Mouse (Mus musculus): Measurements from ENCODE around the gene Vmp1. TPM values are rescaled to one million over a fixed set of nuclear protein-coding genes. Genes with fewer than 3 reads are reported as not detected.
A peak's percentile ranks its signal among the peaks of the same experiment; 100 is the strongest.

The Vmp1 gene
- polyA plus RNA-seq, 1 experiment, result not detected

GRCm38 (mm10) chr11:86600209-86600557 is 83.5 kb downstream of the Vmp1 start:
- 90% methylated on average over 7 of the region's 7 CpGs for WGBS
- TF ChIP-seq POLR2A (IDR thresholded peaks at IDR 0.05; ENCODE audit: insufficient read depth, low read depth, low read length), result no peak
- TF ChIP-seq CTCF (IDR thresholded peaks at IDR 0.05; ENCODE audit: insufficient read depth, low read depth, low read length), result no peak
- Histone ChIP-seq H3K27ac (ENCODE audit: insufficient read depth, low read depth, low read length) (no peak overlapping the region), H3K4me1 (ENCODE audit: control insufficient read depth, insufficient read depth, low read length) (no peaks in the 10 kb centered on the region), H3K4me3 (ENCODE audit: insufficient read depth, low read depth, low read length) (no peak overlapping the region)

- TF ChIP-seq CTCF (IDR thresholded peaks at IDR 0.05; ENCODE audit: insufficient read depth, low read depth, low read length), result no peak
- no peak for TF ChIP-seq POLR2A (IDR thresholded peaks at IDR 0.05; ENCODE audit: insufficient read depth, low read depth, low read length)
- no peak overlapping the region for H3K4me3 ChIP-seq (ENCODE audit: insufficient read depth, low read depth, low read length)
- 79% methylated on average over 4 of the region's 4 CpGs for WGBS
- no peaks in the 10 kb centered on the region for H3K4me1 ChIP-seq (ENCODE audit: control insufficient read depth, insufficient read depth, low read length)
- H3K27ac ChIP-seq (ENCODE audit: insufficient read depth, low read depth, low read length), result no peak overlapping the region
These were observed 84.0 kb downstream of the Vmp1 start for GRCm38 (mm10) chr11:86599378-86600208.

GRCm38 (mm10) chr11:86598572-86598971 is 85.1 kb downstream of the Vmp1 start:
- TF ChIP-seq CTCF (IDR thresholded peaks at IDR 0.05; ENCODE audit: insufficient read depth, low read depth, low read length), result no peak
- TF ChIP-seq POLR2A (IDR thresholded peaks at IDR 0.05; ENCODE audit: insufficient read depth, low read depth, low read length), result no peak
- WGBS, result 79% methylated on average over 1 of the region's 1 CpGs
- H3K4me3 ChIP-seq (ENCODE audit: insufficient read depth, low read depth, low read length), result no peak overlapping the region

GRCm38 (mm10) chr11:86598154-86598553 is 85.5 kb downstream of the Vmp1 start:
- no peaks in the 10 kb centered on the region for H3K4me1 ChIP-seq (ENCODE audit: control insufficient read depth, insufficient read depth, low read length)
- TF ChIP-seq POLR2A (IDR thresholded peaks at IDR 0.05; ENCODE audit: insufficient read depth, low read depth, low read length) (no peak), CTCF (IDR thresholded peaks at IDR 0.05; ENCODE audit: insufficient read depth, low read depth, low read length) (no peak)
- 98% methylated on average over 5 of the region's 5 CpGs for WGBS
- no peak overlapping the region for H3K4me3 ChIP-seq (ENCODE audit: insufficient read depth, low read depth, low read length)
- no peak overlapping the region for H3K27ac ChIP-seq (ENCODE audit: insufficient read depth, low read depth, low read length)

More at GRCm38 (mm10) chr11:86598572-86598971, 85.1 kb downstream of the Vmp1 start:
- no peaks in the 10 kb centered on the region for H3K4me1 ChIP-seq (ENCODE audit: control insufficient read depth, insufficient read depth, low read length)
- H3K27ac ChIP-seq (ENCODE audit: insufficient read depth, low read depth, low read length), result no peak overlapping the region

- Histone ChIP-seq H3K4me1 (ENCODE audit: control insufficient read depth, insufficient read depth, low read length) (no peaks in the 10 kb centered on the region), H3K27ac (ENCODE audit: insufficient read depth, low read depth, low read length) (no peak overlapping the region), H3K4me3 (ENCODE audit: insufficient read depth, low read depth, low read length) (no peak overlapping the region)
- no peak for TF ChIP-seq POLR2A (IDR thresholded peaks at IDR 0.05; ENCODE audit: insufficient read depth, low read depth, low read length)
- TF ChIP-seq CTCF (IDR thresholded peaks at IDR 0.05; ENCODE audit: insufficient read depth, low read depth, low read length), result no peak
- WGBS, result 93% methylated on average over 3 of the region's 3 CpGs
These were observed 86.7 kb downstream of the Vmp1 start for GRCm38 (mm10) chr11:86596976-86597375.

GRCm38 (mm10) chr11:86596187-86596960 is 87.3 kb downstream of the Vmp1 start:
- 76% methylated on average over 7 of the region's 7 CpGs for WGBS
- no peak overlapping the region for H3K4me3 ChIP-seq (ENCODE audit: insufficient read depth, low read depth, low read length)
- TF ChIP-seq POLR2A (IDR thresholded peaks at IDR 0.05; ENCODE audit: insufficient read depth, low read depth, low read length), result no peak
- no peak for TF ChIP-seq CTCF (IDR thresholded peaks at IDR 0.05; ENCODE audit: insufficient read depth, low read depth, low read length)
- 0 out of 2 replicates have a peak overlapping the region, but pooled peaks have one; percentile 37 for H3K27ac ChIP-seq (ENCODE audit: insufficient read depth, low read depth, low read length)
- no peaks in the 10 kb centered on the region for H3K4me1 ChIP-seq (ENCODE audit: control insufficient read depth, insufficient read depth, low read length)

- WGBS, result 84% methylated on average over 6 of the region's 6 CpGs
- Histone ChIP-seq H3K4me1 (ENCODE audit: control insufficient read depth, insufficient read depth, low read length) (no peaks in the 10 kb centered on the region), H3K27ac (ENCODE audit: insufficient read depth, low read depth, low read length) (no peak overlapping the region), H3K4me3 (ENCODE audit: insufficient read depth, low read depth, low read length) (no peak overlapping the region)
- TF ChIP-seq CTCF (IDR thresholded peaks at IDR 0.05; ENCODE audit: insufficient read depth, low read depth, low read length) (no peak), POLR2A (IDR thresholded peaks at IDR 0.05; ENCODE audit: insufficient read depth, low read depth, low read length) (no peak)
These were observed 88.3 kb downstream of the Vmp1 start for GRCm38 (mm10) chr11:86595366-86595765.

- WGBS, result 69% methylated on average over 6 of the region's 6 CpGs
- no peak overlapping the region for H3K27ac ChIP-seq (ENCODE audit: insufficient read depth, low read depth, low read length)
- H3K4me3 ChIP-seq (ENCODE audit: insufficient read depth, low read depth, low read length), result no peak overlapping the region
- H3K4me1 ChIP-seq (ENCODE audit: control insufficient read depth, insufficient read depth, low read length), result 0 out of 2 replicates have a peak, but pooled peaks cover 2% of the 10 kb centered on the region
- TF ChIP-seq CTCF (IDR thresholded peaks at IDR 0.05; ENCODE audit: insufficient read depth, low read depth, low read length) (no peak), POLR2A (IDR thresholded peaks at IDR 0.05; ENCODE audit: insufficient read depth, low read depth, low read length) (no peak)
These were observed 89.3 kb downstream of the Vmp1 start for GRCm38 (mm10) chr11:86594188-86594876.
